Mouse (Mus musculus) CH12.LX (cell line): ENCODE results near the gene Aldoc.
A peak's percentile ranks its signal among the peaks of the same experiment; 100 is the strongest.

Experiments used
- MAX ChIP-seq: IDR thresholded peaks from 2 replicates; pipeline ENCODE4 v1.6.1; 2011; ENCODE audit warnings: low read length, improper control_type of control experiment
- POLR2A ChIP-seq: IDR thresholded peaks from 2 replicates; pipeline ENCODE4 v1.6.1; 2011; ENCODE audit warnings: low read depth, mild to moderate bottlenecking, improper control_type of control experiment, low read length
- USF1 ChIP-seq: IDR thresholded peaks from 2 replicates; pipeline ENCODE4 v1.6.1; 2014; ENCODE audit warnings: low read depth, mild to moderate bottlenecking, inconsistent platforms, low read length, improper control_type of control experiment
- ZKSCAN1 ChIP-seq: IDR thresholded peaks from 2 replicates; pipeline ENCODE4 v1.6.1; 2012; ENCODE audit warnings: low read depth, inconsistent platforms, low read length, improper control_type of control experiment, borderline replicate concordance

- TF ChIP-seq POLR2A, result peak; percentile 61; the same call in 1 of the 2 replicates
- peak; percentile 49; the same call in 1 of the 2 replicates for TF ChIP-seq MAX
- TF ChIP-seq USF1, result no peak
- peak; percentile 83 for TF ChIP-seq ZKSCAN1
Observed at GRCm38 (mm10) chr11:78345801-78346200, 23.0 kb downstream of the Aldoc start.
